Mouse (Mus musculus): ENCODE data around the gene Pou1f1.

The Pou1f1 gene

DNA sequence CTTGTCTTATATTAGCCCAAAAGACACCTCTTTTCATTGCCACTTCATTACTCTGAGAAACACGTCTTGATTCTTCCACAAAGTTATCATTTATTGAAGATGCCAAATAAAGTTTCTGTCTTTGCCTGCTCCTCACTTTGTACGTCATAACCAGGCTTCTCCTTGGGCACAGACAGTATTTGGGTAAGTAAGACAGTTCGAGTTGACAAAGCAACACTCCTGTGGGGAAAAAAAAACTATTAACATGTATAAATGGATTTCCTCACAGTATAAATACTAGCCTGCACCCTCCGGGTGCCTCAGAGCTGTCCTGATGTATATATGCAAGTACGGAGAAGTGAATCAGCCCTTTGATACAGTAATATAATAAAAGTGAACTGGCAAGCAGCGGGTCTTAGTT lies at the start of gene Pou1f1:
TSS of gene Pou1f1 (plus strand) at position 301 of the 400 bp plus-strand sequence.
- no peak for DNase-seq

DNA sequence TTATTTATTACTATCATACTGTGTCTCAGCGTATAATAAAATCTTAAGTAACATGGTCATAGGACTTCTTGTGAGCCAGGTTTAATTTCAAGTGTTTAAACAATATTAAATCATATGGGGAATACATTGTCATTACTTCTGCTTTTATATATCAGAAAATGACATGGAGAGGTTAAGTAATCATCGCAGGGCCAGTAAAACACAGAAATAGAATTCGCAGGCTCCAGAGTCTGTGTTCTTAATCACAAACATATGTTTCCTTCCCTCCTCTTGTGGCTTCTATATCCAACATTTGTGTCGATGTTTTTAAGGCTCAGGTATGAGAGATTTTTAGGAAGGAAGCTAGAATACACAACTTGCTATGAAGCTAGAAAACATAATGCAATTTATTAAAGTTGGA lies 49.7 kb upstream of the Pou1f1 start:
- no peak for DNase-seq

DNA sequence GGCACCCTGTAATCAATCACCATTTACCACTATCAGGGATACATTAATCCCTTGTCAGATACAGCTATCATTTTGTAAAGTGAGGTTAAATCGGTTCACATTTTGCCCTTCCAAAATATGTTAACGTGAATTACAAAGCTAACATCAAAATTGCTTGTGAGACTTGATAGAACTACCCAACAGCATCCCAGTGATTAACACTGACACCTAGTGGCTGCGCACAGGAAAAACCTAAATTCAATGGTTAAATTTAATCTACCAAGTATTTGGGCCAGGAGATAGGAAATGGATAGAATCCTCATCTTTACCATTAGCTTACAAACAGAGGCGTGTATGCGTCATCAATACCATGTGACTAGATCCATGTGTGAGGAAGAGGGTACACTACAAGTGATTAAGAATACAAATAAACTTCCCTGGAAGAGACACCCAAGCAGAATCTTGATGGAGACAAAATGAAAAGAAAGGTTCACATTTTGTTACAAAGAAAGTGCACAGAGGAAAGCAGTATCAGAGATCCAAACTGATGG lies 47.8 kb upstream of the Pou1f1 start:
- DNase-seq = peak in 1 of 2 experiments; percentile 39

DNA sequence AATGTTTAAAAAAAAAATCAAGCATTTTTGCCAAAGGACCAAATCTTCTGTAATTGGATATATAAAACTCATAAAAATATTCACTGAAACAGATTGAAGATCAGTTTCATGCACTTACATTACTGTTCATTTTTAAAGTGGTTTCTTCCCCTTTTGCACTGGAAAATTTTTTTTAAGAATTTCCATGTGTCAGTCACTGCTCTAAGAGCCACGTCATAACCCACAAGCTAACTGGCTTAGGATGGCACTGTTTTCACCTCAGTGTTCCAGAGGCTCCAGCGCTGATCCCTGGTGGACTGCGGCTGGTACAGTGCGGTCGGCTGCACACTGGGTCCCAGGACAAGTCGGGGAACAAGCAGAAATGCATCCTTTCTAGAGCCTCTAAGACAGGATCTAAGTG lies 34.6 kb upstream of the Pou1f1 start:
- DNase-seq = no peak

DNA sequence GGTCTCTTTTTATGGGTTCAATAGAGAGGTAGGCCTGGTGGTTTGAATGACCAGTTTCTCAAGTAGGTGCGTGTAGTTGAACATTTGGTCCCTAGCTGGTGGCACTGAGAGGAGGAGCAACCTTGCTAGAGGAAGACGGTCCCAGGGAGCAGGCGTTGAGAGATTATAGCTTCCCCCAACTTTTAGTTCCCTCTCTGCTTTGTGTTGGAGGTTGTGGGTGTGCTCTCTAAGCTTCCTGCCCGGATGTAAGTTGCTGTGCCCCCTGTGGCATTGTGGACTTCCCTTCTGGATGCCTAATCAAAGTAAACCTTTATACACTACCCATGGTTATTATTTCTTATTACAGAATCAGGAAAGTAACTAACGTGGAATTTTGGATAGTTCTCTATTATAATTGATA lies 24.3 kb upstream of the Pou1f1 start:
- DNase-seq = peak in 1 of 2 experiments; percentile 4

DNA sequence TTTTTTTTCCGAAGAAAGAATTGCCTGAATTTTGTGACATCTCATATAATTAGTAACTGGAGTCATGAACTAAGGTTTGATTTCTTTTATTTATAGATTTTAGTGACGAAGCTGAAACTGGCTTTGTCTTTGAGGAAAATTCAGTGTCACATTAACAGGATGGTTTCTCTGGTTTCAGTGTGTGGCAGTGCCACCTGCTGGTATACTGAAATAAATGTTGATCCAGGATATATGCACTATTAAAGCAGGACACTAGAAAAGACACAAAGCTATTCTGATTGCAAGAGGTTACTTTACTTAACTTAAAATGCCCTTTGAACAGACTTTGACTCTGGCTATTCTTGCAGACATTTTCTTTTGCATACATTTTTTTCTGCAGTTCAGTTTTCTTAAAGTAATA lies 23.3 kb upstream of the Pou1f1 start:
- peak; percentile 41 to 64 for DNase-seq

DNA sequence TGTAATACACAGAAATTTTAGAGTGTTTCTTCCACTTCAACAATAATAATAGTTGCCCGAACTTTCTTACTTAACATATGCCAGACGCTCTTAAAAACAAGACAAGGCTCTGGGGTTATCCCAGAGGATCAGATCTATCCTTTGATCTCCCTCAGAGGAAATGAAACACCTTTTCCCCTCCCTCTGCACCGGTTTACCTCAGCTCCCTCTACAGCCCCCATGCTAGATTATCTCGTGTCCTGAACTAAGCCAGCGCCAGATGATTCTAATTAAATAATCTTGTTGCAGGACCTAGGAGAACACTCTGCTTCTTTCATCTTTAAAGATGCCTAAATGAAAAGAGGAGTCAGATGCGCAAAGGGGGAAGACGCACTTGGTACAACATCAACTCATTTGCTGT lies 6.1 kb upstream of the Pou1f1 start:
- no peak for DNase-seq

DNA sequence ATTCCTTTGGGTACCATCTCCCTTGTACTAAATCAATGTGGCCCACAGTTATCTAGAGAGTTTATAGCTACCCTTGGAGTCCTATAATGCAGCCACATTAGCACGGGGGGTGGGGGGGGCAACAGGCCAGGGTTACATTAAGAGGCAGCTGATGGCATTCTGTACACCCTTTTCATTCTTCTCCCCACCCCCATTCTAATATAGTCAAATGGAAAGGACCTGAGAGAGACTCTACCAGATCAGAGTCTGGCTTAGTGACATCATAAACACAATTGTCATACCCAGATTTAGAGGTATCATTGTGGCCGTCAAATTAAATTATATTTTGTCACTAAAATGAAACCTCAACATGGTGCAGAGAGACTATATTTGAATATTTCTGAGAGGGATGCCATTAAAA lies 5.7 kb downstream of the Pou1f1 start:
- no peak for DNase-seq

DNA sequence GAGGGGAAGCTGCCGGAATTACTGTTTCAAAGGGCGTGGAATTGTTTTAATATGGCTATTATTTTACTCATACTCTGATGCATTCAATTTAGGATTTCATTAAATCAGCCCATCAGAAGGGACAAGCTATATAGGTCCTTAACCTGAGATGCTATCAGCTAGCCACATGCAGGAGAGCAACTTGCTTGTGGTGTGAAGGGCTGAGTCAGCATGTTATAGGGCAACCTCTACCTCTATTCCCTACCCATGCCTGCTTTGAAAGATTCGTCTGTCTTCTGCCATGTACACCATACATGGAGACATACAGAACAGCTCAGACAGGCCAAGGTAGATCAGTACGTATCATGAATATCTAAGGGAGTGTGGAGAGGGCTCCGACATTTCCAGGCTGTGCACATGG lies 6.4 kb downstream of the Pou1f1 start:
- DNase-seq = no peak

DNA sequence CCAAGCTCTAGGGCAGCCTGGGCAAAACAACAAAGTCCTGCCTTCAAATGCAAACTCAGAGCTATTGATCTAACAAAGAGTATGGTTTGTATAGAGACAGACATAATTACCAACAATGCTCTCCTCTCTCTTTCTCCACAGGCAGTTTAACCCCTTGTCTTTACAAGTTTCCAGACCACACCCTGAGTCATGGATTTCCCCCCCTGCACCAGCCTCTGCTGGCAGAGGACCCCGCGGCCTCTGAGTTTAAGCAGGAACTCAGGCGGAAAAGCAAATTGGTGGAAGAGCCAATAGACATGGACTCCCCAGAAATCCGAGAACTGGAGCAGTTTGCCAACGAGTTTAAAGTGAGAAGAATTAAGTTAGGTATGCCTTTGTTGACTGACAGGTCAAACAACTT lies 9.3 kb downstream of the Pou1f1 start:
- DNase-seq = no peak

DNA sequence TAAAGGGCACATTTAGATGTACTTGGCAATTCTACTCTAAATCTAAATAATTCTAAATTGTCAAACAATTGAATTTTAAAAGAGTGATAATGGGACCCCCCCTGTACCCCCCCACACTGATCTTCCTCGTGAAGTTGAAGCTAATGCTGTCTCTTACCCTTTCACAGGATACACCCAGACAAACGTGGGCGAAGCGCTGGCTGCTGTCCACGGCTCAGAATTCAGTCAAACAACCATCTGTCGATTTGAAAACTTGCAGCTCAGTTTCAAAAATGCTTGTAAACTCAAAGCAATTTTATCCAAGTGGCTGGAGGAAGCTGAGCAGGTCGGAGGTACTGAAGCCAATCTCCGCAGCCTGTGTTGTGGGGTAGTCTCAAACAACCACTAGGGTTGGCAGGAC lies 11.4 kb downstream of the Pou1f1 start:
- DNase-seq = no peak

DNA sequence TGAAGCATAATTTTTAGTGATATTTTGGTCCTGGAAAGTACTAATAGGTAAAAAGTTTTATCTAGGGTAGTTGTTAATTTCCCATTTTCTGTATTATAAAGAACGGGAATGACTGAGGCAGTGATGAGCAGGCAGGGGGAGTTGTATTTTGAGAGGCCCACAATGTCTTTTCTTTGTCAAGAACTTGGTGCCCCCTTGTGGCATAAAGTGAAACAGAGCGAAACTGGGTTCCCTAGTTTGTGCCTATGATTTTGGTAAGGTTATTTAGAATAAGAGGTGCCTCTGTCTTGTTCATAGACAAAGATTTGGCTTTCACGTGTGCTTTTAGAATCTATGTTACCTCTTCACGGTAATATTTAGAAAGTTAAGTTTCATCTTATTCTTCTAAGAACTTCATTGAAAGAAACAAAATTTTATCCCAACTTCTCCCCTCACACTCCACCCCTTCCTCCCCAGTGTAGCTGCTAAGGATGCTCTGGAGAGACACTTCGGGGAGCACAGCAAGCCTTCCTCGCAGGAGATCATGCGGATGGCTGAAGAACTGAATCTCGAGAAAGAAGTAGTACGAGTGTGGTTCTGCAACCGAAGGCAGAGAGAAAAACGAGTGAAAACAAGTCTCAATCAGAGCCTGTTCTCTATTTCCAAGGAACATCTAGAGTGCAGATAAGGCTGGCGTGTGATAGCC lies 13.1 kb downstream of the Pou1f1 start:
- peak; percentile 16 to 60 for DNase-seq

DNA sequence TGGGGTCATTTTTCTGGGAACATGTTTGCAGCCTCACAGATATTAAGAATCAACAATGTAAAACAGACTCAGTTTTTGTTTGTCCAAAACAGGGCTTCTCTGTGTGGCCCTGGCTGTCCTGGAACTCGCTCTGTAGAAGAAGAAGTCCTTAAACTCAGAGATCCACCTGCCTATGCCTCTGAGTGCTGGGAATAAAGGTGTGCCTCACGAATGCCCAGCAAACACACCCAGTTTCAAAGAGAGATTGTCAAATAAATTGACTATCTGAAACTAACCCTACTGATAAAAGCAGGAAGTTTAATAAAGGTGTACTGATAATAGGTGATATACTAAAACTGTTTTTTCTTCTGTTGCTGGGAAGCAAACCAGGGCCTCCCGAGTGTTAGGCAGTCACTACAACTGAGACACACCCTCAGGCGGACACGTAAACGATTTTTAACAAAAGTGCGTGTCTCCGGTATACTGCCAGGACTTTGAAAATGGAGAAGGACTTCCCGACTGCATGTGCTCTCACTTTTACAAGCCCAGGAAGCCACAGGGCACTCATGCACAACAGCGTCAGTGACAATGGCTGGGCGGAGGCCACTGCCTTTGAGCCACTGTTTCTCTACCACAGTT lies 23.5 kb downstream of the Pou1f1 start:
- DNase-seq = no peak

DNA sequence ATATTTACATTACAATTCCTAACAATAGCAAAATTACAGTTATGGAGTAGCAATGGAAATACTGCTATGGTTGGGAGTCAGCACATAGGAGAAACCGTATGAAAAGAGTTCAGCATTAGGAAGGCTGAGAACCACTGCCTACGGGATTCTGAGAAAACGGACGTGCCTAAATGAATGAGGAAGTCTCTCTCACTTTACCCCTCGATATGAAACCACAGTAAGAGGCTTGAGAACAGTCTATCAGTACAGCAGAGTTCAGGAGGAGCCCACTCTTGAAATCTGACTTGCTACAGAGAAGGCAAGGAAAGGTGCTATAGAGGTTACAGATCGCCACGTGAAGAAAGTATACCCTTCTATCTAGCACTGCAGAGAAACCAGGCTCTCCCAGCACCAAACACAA lies 28.6 kb downstream of the Pou1f1 start:
- DNase-seq = no peak

DNA sequence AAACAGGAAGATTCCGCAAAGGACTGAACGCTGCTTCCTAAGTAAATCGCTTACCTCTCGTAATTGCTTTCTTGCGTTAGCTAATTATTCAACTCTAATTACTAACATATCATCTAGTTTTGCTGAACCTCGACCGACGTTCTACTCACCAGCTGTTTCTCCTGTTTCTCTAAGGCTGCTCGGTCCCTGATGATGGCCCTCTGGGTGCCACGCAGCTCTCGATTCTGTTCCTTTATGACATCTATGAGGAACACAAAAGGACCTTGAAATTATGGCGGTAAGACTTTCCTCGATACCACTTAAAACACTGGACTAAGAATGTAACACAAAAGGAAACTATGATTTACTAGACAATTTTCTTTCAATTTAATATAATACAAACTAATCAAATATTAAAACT lies 30.5 kb downstream of the Pou1f1 start:
- no peak for DNase-seq

DNA sequence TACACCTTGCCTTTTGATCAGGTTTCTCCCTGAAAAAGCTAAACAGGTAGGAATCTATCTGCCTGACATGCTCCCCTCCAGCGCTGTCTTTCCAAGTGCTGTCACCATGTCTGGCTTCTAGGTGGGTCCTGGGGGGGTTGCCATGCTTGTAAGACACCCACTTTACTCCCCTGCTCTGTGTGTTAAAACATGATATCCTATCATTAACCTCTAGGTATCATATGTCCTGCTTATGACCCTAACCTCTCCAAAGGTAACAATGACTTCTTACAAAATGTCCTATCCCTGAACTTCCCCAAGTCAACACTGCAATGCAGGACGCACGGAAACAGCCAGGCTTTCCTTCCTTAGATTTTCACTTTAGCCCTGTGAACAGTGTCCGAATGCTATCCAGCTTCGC lies 34.0 kb downstream of the Pou1f1 start:
- peak in 1 of 2 experiments; percentile 23 for DNase-seq

DNA sequence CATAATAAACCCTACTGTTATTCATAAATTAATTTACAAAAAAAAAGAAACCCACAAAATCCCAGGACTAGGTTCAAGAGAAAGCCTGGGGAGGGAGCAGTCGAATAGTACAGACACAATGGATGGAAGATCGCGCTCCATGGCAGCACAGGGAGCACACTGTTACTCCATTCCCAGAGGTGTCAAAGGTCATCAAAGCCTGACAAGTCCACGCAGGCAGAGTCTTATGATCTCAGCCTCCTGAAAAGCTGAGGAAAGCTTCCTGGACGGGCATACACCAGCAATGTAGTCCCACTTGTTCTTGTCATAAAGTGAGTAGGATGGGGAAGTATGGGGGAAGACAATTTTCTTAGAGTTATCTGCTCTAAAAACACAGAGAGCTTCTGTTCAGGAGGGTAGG lies 37.1 kb downstream of the Pou1f1 start:
- no peak for DNase-seq

DNA sequence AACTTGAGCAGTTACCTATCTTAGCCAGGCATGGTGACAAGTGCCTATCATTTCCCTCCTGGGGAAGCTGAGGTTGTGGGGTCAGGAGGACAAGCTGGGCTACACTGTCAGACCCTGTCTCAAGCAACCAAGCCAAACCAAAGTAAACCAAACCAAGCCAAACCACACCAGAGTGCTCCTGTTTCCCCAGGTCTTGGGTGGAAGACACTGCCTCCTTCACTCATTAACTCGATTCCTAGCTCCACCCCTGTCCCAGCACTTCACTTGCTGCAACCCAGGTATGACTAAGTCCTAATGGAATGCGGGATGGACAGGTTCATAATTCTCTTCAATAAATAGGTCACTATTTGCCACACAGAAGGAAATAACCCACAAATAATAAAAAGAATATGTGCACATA lies 39.3 kb downstream of the Pou1f1 start:
- DNase-seq = peak; percentile 53 to 63

DNA sequence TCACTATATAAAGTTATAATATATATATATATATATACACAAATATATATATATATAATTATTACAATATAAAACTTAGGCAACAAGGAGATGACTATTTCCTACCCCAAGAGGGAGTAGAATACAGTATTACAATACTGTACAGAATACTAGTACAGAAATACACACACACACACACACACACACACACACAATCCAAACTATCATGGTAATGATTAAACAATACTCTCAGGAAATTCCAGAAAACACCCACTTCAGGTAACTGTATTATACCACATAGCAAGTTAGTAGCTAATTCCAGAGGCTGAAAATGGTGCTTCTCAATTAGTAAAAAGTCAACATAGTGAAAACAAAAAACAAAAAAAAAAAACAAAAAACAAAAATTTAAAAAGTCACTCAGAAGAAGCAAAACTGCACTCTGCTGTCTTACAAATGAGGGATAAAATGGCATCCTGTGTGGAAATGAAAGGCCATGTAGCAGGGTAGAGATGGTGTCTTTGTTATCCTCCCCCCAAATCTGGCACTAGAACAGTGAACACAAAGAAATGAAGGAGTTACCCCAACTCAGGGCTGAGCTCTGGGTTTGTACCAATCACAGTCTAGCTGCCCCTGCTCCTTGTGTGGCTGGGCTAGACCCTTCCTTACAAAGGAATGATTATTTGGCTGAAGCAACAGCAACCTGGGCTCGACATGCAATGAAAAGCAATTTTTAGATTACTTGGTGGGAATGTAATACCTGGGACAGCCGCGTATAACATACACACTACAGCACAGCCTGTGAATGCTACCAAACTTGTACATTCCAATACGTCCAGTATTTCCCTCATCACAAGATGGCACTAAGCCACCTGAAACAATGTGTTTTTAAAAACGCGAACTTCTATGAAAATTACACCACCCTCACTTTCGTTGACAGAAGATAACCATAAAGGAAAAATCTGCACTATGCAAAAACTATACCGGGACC lies 41.0 kb downstream of the Pou1f1 start:
- DNase-seq = peak; percentile 46 to 51

DNA sequence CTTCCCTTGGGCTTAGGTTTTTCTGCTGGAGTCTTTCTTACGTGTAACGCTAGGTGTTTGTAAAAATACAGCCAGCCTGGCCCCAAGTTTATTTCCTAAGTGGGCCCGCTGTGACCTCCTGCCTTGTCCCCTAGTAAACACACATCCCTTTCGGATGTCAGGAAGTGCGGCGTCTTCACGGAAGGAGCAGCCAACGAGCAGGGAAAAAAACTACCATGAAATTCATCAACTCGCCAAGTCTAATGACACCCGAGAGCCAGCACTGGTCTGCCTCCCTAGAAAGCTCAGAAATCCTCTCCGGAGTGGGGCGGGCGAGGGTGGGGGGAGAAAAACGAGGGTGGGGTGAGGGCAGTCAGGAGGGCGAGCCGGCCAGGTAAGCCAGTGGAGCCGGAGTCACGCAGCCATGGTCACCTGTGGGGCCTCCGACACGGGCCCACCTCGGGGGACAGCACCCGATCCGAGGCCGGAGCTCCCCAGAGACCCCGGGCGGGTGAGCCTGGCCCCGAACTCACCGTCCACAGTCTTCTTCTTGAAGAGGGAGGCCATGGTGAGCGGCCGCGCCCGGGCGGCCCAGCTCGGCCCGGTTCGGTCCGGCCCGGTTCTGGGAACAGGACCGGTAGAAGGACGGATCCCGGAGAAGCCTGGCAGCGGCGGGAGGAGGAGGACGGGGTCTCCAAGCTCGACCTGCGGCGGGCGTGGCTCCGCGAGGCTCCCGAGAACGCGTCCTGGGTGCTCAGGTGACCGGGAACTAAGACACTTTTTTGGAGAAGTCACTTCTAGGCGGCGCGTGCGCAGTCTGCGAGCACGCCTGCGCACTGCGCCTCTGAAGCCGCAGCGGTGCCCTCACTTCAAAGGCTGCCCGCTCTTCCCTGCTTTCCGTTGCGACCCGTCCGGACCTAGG lies 41.9 kb downstream of the Pou1f1 start, which contains the start of gene Chmp2b:
TSS of gene Chmp2b (minus strand) at position 764 of the 901 bp plus-strand sequence.
- DNase-seq = peak; percentile 85 to 90

DNA sequence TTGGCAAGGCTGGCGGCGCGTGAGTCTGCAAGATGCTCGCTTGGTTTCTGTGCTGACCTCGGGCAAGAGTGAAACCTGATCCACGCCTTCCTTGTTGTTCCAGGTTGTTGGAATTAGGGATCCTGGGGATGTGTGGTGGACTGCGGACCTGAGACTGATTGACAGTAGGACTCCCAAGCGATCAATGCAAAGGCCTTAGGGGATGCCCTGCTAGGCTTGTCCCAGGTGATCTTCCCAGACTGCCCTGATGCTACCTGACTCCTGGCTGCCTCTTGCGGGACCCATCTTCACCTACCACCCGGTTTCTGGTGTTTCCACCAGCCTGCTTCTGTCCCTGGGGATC lies 42.5 kb downstream of the Pou1f1 start:
- no peak for DNase-seq

DNA sequence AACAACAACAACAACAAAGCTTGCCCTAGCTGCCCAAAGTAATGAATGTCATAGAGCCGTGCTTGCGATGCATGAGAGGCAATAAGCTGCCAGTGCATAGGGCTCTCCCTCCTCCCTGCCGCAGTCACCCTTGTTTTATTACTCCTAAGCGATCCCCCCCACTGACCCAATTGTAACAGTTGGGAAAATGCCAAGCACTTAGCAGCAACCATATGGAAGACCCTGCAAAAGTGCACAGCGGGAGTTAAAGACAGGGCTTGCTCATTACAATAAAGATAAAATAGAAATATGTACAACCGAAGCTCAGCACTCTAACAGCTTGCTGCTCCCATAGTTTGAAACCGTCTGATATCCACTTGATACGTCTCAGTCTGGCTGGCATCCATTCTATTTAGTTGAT lies 44.0 kb downstream of the Pou1f1 start:
- no peak for DNase-seq
